Mouse (Mus musculus) G1E (cell line): ENCODE results near the gene Zfp853.

Source experiments
- CTCF ChIP-seq: IDR thresholded peaks from 2 replicates; pipeline ENCODE4 v1.5.1; 2012; ENCODE audit warnings: low read depth, low read length, inconsistent platforms, mixed read lengths
- GATA1 ChIP-seq: IDR thresholded peaks from 2 replicates; pipeline ENCODE4 v1.6.1; 2012; ENCODE audit warnings: borderline replicate concordance, low read length, inconsistent platforms, mixed read lengths
- GATA2 ChIP-seq: IDR thresholded peaks from 2 replicates; pipeline ENCODE4 v1.6.1; 2012; ENCODE audit warnings: low read depth, low read length, inconsistent platforms, borderline replicate concordance
- POLR2AphosphoS5 ChIP-seq: IDR thresholded peaks from 2 replicates; pipeline ENCODE4 v1.6.1; 2012; ENCODE audit warnings: low read depth, low read length, inconsistent platforms; ENCODE audit not compliant: insufficient replicate concordance
- TAL1 ChIP-seq: conservative IDR thresholded peaks from 2 replicates; pipeline ENCODE4 v1.6.1; 2012; ENCODE audit warnings: low read depth, low read length, inconsistent platforms, mixed read lengths

DNA sequence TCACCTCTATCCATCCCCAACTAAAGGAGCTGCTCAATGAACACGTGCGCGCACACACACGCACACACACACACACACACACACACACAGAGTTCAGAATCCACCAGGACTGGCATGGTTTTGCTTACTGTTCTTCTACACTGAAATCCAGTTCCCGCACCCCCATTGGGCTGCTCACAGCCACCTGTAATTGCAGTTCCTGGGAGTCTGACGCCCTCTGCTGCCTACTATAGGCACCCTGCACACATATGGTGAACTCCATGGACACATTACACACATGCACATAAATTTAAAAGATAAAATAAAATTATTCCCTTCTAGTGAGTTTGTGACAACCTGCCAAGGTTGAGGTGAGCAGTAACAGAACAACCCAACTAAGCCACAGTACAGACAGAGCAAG lies 8.7 kb downstream of the Zfp853 start:
- TF ChIP-seq POLR2AphosphoS5 (no peak), CTCF (no peak), GATA1 (no peak), GATA2 (no peak), TAL1 (no peak)
